Mouse (Mus musculus): ENCODE data around the gene Adipoq.
"Not testable (repeated sequence)": the region's sequence is repeated elsewhere in the genome, so short reads cannot be mapped to it uniquely, and the experiment has no call there.

Gene Adipoq

DNA sequence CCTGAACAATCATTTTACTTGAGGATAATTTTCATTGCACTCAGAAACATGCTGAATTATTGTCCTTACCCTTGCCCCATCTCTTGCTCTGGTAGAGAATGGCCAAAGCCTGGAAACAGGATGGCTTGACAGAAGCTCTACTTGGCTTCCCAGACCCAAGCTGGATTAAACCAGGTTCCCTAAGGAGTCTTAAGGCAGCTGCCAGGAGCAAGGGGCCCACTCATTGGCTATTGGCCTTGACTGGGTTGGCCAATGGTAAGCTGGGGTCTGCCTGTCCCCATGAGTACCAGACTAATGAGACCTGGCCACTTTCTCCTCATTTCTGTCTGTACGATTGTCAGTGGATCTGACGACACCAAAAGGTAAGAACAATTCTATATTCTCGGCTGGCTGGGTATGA is at the start of gene Adipoq:
Gene Adipoq, plus strand, starts transcription at position 257 of the 400 bp plus-strand sequence.
- DNase-seq (ENCODE audit: low spot score): no peak

DNA sequence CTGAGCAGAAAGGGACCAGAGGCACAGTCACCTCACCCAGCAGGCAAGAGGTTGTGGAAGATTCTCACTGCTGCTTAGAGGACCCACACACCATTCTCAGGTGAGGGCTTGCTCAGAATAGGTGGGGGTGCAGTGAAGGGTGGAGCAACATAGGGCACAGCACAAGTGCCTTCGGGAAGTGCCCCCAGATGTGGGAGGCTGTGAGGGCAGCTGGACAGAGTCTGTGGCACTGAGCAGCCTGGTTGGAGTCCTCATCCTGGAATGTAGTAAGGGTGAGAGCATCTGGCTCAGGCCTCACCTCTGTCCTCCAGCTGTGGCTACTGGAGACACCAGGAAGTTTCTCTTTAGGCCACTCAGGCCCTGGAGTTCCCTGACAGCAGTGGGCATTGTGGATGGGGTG is 49.5 kb upstream of the Adipoq start:
- not testable (repeated sequence) for DNase-seq (ENCODE audit: low spot score)

GRCm38 (mm10) chr16:23097290-23098104 is 48.8 kb upstream of the Adipoq start:
- DNase-seq (ENCODE audit: low spot score): not testable (repeated sequence)

GRCm38 (mm10) chr16:23098105-23098452 is 48.3 kb upstream of the Adipoq start:
- DNase-seq (ENCODE audit: low spot score): not testable (repeated sequence)

GRCm38 (mm10) chr16:23099632-23100031 is 46.7 kb upstream of the Adipoq start:
- DNase-seq (ENCODE audit: low spot score): no peak

DNA sequence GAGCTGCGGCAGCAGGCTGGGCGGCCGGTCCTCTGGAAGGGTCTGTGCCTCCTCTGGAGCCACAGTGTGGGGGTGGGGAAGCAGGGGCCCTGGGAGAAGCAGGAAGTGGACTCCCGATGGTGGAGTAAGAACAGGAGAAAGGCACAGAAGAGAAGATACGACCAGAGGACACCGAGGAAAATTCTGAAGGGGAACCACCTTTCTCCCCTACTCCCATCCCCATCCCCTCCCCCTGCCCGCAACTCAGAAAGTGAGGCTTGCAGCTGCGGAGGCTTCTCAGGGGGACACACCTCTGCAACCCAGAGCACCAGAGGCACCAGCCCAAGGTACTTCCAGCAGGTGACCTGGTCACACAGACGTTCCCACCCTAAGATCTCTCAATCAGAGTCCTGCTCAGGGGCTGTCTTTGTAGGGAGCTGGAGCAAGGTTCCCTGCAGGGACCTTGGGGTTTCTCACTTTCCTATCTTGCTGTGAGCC is 46.2 kb upstream of the Adipoq start:
- peak; percentile 31 for DNase-seq (ENCODE audit: low spot score)

GRCm38 (mm10) chr16:23100613-23101012 is 45.7 kb upstream of the Adipoq start:
- DNase-seq (ENCODE audit: low spot score): peak; percentile 8

DNA sequence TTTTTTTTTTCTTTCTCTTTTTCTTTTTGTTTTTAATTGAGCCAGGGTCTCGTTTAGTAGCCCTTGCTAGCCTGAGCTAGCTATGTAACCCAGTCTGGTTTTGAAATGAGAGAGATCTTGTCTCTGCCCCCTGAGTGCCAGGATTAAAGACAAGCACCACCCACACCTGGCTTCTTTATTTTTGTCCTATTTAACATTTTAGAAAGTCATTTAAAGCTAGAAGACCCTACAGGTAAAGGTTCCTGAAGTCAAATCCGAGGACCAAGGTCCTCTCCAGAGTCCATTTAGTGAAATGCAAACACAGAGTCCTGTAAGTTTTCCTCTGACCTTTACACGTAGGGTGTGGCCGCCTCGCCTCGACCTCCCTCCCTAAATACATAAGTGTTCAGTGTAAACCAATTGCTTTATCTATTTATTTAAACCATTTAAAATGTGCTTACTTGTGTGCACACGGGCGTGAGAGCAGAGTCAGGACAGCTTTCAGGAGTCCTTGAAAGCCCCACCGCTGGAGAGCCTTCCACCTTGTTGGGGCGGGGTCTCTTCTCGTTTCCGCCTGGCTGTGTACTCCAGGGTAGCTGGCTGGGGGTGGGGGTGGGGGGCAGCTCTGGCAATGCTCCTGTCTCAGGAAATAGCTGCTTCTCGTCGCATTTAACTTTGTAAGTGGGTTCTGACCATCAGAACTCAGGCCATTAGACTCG is 43.8 kb upstream of the Adipoq start:
- no peak for DNase-seq (ENCODE audit: low spot score)

- DNase-seq (ENCODE audit: low spot score): peak; percentile 27
These were observed 43.1 kb upstream of the Adipoq start for GRCm38 (mm10) chr16:23103038-23103745.

DNA sequence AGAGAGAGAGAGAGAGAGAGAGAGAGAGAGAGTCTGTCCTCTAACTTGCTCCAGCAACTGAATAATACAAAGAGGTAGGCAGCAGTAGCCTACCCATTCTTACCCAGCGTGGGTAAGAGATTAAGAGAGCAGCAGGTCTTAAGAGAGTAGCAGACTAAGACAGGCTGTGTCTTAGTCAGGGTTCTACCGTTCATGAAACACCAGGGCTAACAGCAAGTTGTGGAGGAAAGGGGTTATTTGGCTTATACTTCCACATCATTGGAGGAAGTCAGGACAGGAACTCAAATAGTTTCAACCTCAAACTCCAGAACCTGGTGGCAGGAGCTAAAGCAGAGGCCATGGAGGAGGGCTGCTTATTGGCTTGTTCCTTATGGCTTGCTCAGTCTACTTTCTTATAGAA is 42.5 kb upstream of the Adipoq start:
- DNase-seq (ENCODE audit: low spot score): no peak

- no peak for DNase-seq (ENCODE audit: low spot score)
These were observed 40.2 kb upstream of the Adipoq start for GRCm38 (mm10) chr16:23106121-23106520.

GRCm38 (mm10) chr16:23107231-23107942 is 38.9 kb upstream of the Adipoq start, which contains the start of gene Eif4a2:
Eif4a2 (plus strand) TSS chr16:23107444.
- DNase-seq (ENCODE audit: low spot score): peak; percentile 94

GRCm38 (mm10) chr16:23107946-23108759 is 38.2 kb upstream of the Adipoq start:
- peak; percentile 81 for DNase-seq (ENCODE audit: low spot score)

DNA sequence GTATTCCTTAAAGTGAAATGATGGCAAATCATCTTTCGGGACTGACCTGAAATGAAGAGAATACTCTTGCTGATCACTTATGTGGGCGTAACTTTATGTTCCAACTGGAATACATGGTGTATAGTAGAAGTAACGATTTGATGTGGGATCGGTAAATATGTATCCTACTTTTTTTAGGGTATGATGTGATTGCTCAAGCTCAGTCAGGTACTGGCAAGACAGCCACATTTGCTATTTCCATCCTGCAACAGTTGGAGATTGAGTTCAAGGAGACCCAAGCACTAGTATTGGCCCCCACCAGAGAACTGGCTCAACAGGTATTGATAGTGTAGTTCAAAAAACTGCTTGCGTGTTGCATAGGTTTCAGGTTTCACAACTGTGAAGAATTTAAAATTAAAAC is 37.4 kb upstream of the Adipoq start:
- no peak for DNase-seq (ENCODE audit: low spot score)

- DNase-seq (ENCODE audit: low spot score): no peak
These were observed 36.7 kb upstream of the Adipoq start for GRCm38 (mm10) chr16:23109350-23110280.

DNA sequence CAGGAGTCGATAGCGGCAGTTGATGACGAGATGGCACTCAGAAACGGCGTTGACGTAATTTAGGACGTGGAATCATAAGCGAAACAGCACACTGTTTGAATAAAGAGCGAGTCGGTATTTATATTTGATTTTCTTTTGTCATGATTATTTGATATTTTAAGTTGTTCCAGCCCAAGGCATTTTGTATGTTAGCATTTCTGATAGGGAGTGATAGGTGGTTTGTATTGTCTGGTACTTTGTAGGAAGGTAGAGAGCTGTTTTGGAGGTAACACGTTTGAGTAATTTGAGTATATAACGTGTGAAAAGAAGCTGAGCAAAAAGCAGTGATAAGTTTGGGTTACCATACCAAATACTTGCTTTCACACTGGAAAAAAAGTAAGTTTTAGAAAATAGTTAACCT is 34.0 kb upstream of the Adipoq start:
- no peak for DNase-seq (ENCODE audit: low spot score)

DNA sequence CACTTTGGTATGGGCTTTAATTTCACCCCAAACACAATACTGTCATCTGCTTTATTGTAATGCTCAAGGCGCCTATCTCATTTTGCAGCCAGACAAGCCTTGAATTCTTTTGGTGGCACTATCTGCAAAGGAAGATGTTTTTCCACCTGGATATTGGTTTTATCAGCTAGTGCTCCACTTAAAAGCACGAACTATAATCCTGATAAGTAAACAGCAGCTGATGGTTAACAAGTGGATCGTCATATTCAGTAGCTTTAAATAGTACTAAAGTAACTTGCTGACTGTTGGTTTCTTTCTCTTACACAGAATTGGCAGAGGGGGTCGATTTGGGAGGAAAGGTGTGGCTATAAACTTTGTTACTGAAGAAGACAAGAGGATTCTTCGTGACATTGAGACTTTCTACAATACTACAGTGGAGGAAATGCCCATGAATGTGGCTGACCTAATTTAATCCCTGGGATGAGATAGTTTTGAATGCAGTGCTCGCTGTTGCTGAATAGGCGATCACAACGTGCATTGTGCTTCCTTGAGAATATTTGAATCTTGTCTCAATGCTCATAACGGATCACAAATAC is 33.4 kb upstream of the Adipoq start:
- no peak for DNase-seq (ENCODE audit: low spot score)

- no peak for DNase-seq (ENCODE audit: low spot score)
These were observed 32.4 kb upstream of the Adipoq start for GRCm38 (mm10) chr16:23113903-23114302.

- no peak for DNase-seq (ENCODE audit: low spot score)
These were observed 31.8 kb upstream of the Adipoq start for GRCm38 (mm10) chr16:23114339-23115171.
